Mouse (Mus musculus): Measurements from ENCODE around the gene Slc5a5.

DNA sequence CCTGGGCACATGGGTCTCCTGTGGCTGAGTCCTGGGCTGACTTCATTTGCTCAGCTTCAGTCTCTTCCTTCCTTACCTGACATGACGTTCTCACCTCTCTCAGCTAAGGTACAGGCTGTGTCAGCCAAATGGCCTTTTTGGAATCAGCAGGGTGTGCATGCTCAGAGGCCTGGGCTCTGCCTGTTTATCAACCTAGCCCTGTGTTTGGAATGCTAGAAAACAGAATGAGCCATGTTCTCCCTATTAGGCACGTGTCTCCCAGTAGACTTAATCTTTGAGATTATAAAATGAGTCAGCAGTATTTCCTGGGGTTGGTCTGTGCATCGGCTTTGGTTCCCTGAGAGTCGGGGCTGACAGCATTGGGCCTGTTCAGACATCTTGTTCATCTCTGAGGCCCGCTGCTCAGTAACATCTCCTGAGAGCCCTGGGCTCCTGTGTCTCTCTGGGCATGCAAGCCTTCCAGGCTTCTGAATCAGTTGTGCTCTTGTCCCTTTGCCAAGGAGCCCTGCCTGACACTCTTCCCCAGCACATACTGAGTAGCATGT lies 36.3 kb upstream of the Slc5a5 start:
- TF ChIP-seq POLR2A (IDR thresholded peaks at IDR 0.05; ENCODE audit: control insufficient read depth, low read depth, low read length) (no peak), CTCF (IDR thresholded peaks at IDR 0.05; ENCODE audit: control insufficient read depth, insufficient read depth, insufficient replicate concordance, low read depth, low read length) (no peak)
